Mouse (Mus musculus): ENCODE results near the gene Tex9. TPM values are rescaled to one million over a fixed set of nuclear protein-coding genes. Genes with fewer than 3 reads are reported as not detected.

Gene Tex9
- 10 to 100 TPM in 1 of 2 experiments, 1 to 10 TPM in 1; 6.5 to 11.1 TPM for total RNA-seq (2021)
- long read RNA-seq, experiment 1, partial matches to known transcripts: 0 of 6 reads
- long read RNA-seq, experiment 1, other reads (novel, unspliced or antisense): 4 of 6 reads
- long read RNA-seq, experiment 2, partial matches to known transcripts: 0 of 1 reads
- long read RNA-seq, experiment 2, other reads (novel, unspliced or antisense): 1 of 1 reads

- DNase-seq: no peak
These were observed at the start of gene Tex9 for GRCm38 (mm10) chr9:72492194-72492565. Gene Tex9, minus strand, starts transcription at chr9:72492212.

- no peak for DNase-seq
These were observed 45.1 kb upstream of the Tex9 start for GRCm38 (mm10) chr9:72537086-72537485.

DNA sequence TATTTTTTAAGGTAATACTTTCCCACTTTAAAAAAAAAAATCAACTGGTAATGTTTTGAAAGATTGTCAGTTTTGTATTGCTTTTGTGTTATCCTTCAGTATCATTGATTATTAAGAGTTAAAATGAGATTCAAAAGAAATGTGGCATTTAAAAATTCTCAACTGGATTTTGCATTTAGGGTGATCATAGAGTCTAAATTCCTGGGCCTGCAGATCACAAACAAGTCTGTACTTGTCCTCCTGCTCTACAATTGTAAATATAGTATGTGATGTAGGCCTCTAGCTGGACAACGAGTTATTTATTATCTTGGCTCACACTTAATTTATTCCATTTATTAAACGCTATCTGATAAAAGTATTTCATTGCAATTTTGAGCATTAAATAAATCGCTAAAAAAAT is 43.4 kb upstream of the Tex9 start:
- DNase-seq: no peak

- DNase-seq: no peak
These were observed 43.0 kb upstream of the Tex9 start for GRCm38 (mm10) chr9:72534985-72535384.

- DNase-seq: no peak
These were observed 41.0 kb upstream of the Tex9 start for GRCm38 (mm10) chr9:72533089-72533415.

GRCm38 (mm10) chr9:72532381-72533088 is 40.5 kb upstream of the Tex9 start:
- DNase-seq: peak; percentile 63

DNA sequence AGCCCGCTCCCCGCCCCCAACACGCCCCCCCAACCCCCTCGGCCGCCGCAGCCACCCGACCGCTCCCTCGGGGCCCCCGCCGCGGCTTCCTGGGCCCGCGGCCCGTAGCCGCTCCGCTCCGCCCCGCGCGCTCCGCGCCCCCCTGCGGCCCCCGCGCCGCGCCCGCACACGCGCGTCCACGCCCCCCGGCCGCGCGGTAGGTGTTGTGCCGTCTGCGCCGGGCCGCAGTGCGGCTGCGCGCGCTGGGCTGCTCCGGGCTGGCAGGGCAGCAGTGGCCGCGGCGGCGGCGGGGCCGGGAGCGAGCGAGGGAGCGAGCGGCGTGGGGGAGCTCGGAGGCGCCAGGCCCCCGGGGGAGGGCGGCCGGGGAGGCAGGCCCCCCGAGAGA is 40.0 kb upstream of the Tex9 start, which contains the start of gene Rfx7:
Rfx7 (plus strand) TSS at position 245 of the 385 bp plus-strand sequence.
- DNase-seq: peak; percentile 87

DNA sequence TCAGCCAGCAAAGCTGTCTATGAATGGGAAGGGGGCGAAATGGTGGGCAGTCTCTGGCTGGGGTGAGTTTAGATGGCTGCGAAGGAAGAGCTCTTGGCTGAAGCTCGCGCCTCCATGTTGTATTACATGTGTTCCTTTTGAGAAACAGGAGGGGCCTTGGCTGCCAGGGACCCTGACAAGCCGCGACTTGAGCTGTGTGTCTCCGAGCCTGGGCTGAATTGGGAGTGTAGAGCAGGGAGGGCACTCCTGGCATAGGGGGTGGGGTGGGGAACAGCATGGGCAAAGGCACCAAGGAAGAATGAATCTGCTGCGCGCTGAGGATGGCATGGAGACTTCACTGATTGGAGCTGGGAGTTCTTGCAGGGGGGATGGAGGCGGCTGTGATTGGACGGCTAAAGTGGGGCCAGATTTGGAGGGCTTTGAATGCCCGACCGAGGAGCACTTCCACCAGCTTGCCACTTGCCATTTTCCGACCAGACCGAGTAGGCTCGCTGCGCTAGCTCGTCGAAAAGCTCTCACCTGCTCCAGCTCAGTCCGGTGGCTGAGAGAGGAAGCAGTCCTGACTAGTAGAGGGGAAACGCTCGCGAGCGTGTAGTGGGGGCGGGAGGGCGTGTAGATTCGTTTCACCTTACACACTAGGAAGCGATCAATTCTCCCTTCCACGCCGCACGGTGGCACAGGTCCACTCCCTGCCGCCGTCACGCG is 39.4 kb upstream of the Tex9 start:
- peak; percentile 87 for DNase-seq

- DNase-seq: peak; percentile 48
These were observed 38.8 kb upstream of the Tex9 start for GRCm38 (mm10) chr9:72530824-72531223.

DNA sequence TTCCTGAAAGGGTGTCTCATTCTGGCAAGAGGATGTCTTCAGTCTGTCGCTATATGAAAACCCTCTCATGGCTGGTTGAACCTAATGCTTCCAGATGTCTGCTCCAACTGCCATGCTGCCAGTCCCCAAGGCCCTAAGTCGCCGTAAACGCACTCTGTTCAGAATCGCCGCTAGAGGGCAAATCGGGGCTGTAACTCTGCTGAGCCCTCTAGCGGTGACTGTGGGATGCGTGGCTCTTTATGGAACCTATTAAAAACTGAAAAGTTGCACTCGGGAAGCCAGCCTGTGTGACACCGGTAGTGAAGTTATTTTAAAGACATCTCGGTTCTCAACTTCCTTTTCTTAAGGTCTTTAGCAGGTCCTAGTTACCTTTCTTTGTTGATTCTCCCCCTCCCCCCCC is 38.2 kb upstream of the Tex9 start:
- peak; percentile 90 for DNase-seq

DNA sequence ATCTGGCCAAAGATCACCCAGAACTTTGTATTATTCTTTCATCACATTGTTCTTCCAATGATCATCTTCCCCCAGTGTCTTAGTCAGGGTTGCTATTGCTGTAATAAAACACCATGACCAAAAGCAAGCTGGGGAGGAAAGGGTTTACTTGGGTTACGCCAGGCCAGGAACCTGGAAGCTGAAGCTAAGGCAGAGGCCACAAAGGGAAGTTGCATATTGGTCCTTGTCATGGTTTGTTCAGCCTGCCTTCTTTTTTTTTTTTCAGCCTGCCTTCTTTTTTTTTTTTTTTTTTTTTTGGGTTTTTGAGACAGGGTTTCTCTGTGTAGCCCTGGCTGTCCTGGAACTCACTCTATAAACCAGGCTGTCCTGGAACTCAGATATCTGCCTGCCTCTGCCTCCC is 34.1 kb upstream of the Tex9 start:
- DNase-seq: no peak

DNA sequence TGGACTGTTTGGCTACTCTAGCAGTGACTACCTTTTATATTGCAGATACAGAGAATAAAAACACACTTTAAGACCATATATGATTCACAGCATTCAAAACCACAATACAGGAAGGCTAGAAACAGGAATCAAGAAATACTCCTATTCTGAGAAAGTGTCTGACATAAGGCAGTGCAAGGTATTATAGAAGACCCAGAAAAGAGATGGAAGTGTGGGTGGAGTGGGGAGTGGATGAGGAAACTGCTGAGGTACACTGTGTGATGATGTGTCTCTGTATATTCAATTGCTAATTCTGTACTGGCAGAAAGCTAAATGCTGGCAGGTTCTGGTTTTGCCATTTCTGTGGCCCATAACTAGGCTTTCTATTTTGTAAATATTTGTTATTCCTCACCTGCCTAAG is 28.8 kb upstream of the Tex9 start:
- no peak for DNase-seq

- no peak for DNase-seq
These were observed 27.2 kb upstream of the Tex9 start for GRCm38 (mm10) chr9:72519246-72519645.

- DNase-seq: no peak
These were observed 23.4 kb upstream of the Tex9 start for GRCm38 (mm10) chr9:72515366-72515765.

DNA sequence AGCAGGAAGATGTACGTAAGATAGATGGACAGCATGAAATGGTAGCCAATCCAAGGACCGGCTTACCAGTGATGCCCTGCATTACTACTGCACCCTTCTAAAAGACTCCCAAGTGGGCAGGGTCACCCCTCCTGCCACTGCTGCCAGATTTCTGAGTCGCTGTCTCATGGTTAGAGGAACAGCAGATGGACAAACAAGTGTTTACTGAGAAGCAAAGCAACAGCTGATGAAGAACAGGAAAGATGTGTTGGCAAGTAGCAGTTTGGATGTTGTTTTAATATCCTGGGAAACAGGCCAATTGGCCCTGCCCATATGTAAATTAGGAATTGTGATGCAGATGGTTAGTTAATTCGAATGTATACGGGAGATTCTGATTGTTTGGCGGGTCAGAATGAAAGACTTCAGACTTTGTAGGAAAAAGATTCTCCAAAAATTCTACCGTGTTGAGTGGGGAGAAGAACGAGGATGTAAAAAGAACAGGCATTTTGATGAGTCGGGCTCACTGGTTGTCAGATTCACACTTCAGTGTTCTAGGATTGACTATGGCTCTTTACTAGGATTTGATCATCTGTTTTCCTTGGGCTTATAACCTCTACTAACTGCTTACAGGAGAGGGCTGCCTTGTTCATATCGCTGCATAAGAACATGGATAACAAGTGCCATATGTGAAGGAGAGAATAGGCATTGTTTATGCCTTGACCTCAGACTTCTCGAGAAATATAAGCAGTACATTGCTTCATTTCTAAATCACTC is 20.4 kb upstream of the Tex9 start:
- no peak for DNase-seq

DNA sequence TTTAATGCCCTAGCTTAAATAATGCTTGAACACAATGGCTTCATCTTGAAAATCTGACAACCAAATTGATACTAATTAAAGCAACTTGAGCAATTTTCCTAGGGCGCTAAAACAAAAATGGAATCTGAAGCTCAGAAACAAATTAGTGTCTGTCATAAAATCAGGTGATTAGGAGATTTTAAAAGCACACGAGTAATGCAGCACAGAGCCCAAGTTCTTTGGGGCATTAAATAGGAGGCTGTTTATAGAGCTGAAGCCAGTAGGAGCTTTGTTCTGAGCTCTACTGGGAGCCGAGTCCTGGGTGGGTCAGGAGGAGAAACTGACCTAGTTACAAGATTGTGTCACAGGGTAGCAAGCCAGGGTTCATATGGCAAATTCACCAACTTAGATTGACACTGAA is 5.2 kb upstream of the Tex9 start:
- DNase-seq: no peak

DNA sequence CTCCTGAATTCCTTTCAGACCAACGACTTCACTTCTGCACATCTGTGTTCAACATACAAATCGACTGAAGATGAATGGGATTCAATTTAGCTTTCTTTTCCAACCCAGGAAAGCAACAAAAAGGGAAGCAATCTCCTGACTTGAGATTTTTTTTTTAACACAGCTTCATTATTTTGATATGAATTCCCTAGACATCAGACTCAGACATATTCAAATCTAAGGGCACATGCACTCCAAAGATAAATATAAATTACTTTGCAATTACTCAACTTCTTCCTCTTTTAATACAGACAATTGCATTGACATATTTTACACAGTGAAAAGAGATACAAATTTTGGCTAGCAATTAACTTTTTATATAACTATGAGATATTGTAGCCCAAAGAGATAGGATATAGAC is 4.7 kb upstream of the Tex9 start:
- no peak for DNase-seq

GRCm38 (mm10) chr9:72493984-72494685 is 2.1 kb upstream of the Tex9 start:
- no peak for DNase-seq

DNA sequence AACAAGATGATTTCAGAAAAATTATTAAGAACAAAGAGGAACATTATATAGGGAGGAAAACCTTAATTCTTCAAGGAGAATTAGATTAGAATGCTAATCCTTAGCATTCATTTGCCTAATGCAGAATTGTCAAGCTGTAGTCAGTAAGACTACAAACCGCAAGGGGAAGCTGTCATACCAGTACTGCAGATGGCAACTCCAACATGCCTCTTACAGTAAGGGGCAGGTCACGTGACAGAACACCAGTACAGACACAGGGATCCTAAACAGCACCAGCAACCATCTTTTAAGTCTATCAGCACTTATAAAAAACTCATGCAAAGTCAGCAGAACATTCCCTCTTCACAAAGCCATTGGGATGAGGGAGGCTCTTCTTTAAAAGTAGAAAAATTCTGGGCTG is 1.5 kb upstream of the Tex9 start:
- DNase-seq: no peak

GRCm38 (mm10) chr9:72491559-72492193 is 336 bp downstream of the Tex9 start:
- DNase-seq: peak; percentile 95

DNA sequence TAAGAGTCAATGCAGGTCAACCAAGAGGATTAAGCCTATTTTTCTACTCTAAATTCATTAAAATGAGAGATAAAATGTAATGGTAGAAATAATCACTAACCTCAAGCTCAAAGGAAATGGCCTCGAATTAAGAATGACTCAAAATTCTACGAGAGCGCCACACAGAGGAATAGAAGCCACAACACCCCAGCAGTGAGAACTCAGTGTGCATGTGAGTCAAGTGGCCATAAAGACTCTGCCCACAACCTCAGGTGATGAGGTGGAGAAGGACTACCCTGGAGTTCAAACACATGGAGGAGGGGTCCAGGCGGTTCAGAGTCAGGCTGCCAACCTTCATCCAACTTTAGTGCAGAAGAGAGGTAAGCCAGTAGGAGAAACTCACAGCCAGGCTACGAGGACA is 2.9 kb downstream of the Tex9 start:
- DNase-seq: no peak

GRCm38 (mm10) chr9:72488523-72488922 is 3.5 kb downstream of the Tex9 start:
- no peak for DNase-seq
